Mouse (Mus musculus): ENCODE measurements around the gene Adamts12.

- TF ChIP-seq GATA1 (IDR thresholded peaks at IDR 0.05; ENCODE audit: borderline replicate concordance, low read length) (no peak), FLI1 (IDR thresholded peaks at IDR 0.05; ENCODE audit: low read length) (no peak)
Measured at GRCm38 (mm10) chr15:11364795-11365194, 300.2 kb downstream of the Adamts12 start.

Data from megakaryocyte, embryonic 14.5 days (primary cell).